Mouse (Mus musculus): Measurements from ENCODE around the gene Decr2. TPM values are rescaled to one million over a fixed set of nuclear protein-coding genes. Genes with fewer than 3 reads are reported as not detected.

Decr2 gene
- polyA plus RNA-seq, 1 experiment from 2014 or later, result 46.9 TPM

Other genes starting within 250 kb of the Decr2 start
- gene Gm20683, start 248.6 kb downstream of the Decr2 start, polyA plus RNA-seq (2015; fragmentation: Nextera tagmentation; extraction: Ambion mirVana), result 4.0 and 4.3 TPM in 2 replicates
- gene Rhot2, start 245.5 kb downstream of the Decr2 start, polyA plus RNA-seq (2015; fragmentation: Nextera tagmentation; extraction: Ambion mirVana), result 29.3 and 32.5 TPM in 2 replicates
- 33.1 and 33.5 TPM in 2 replicates for gene Wdr90, start 228.8 kb downstream of the Decr2 start, polyA plus RNA-seq (2015; fragmentation: Nextera tagmentation; extraction: Ambion mirVana)
- gene Mcrip2, start 221.6 kb downstream of the Decr2 start, polyA plus RNA-seq (2015; fragmentation: Nextera tagmentation; extraction: Ambion mirVana), result 72.9 and 79.2 TPM in 2 replicates
- gene Mettl26, start 215.3 kb downstream of the Decr2 start, polyA plus RNA-seq (2015; fragmentation: Nextera tagmentation; extraction: Ambion mirVana), result 100 and 102 TPM in 2 replicates
- gene Wfikkn1, start 209.5 kb downstream of the Decr2 start, polyA plus RNA-seq (2015; fragmentation: Nextera tagmentation; extraction: Ambion mirVana), result 0.71 and 1.0 TPM in 2 replicates
- gene Rab40c, start 170.6 kb downstream of the Decr2 start, polyA plus RNA-seq (2015; fragmentation: Nextera tagmentation; extraction: Ambion mirVana), result 33.5 and 33.7 TPM in 2 replicates
- gene Pigq, start 145.4 kb downstream of the Decr2 start, polyA plus RNA-seq (2015; fragmentation: Nextera tagmentation; extraction: Ambion mirVana), result 85.8 and 95.9 TPM in 2 replicates
- gene Nhlrc4, start 145.4 kb downstream of the Decr2 start, polyA plus RNA-seq (2015; fragmentation: Nextera tagmentation; extraction: Ambion mirVana), result 1.8 and 3.7 TPM in 2 replicates
- gene A930017K11Rik, start 137.8 kb downstream of the Decr2 start, polyA plus RNA-seq (2015; fragmentation: Nextera tagmentation; extraction: Ambion mirVana), result 8.1 and 9.5 TPM in 2 replicates
- gene Capn15, start 104.5 kb downstream of the Decr2 start, polyA plus RNA-seq (2015; fragmentation: Nextera tagmentation; extraction: Ambion mirVana), result 26.0 and 30.7 TPM in 2 replicates
- gene Rab11fip3, start 20.8 kb downstream of the Decr2 start, polyA plus RNA-seq (2015; fragmentation: Nextera tagmentation; extraction: Ambion mirVana), result 30.7 and 41.0 TPM in 2 replicates
- gene Nme4, start 5.3 kb upstream of the Decr2 start, polyA plus RNA-seq (2015; fragmentation: Nextera tagmentation; extraction: Ambion mirVana), result 103 and 112 TPM in 2 replicates
- 6.5 and 7.1 TPM in 2 replicates for gene Tmem8, start 23.0 kb upstream of the Decr2 start, polyA plus RNA-seq (2015; fragmentation: Nextera tagmentation; extraction: Ambion mirVana)
- gene Mrpl28, start 33.2 kb upstream of the Decr2 start, polyA plus RNA-seq (2015; fragmentation: Nextera tagmentation; extraction: Ambion mirVana), result 216 and 238 TPM in 2 replicates
- gene Axin1, start 48.4 kb upstream of the Decr2 start, polyA plus RNA-seq (2015; fragmentation: Nextera tagmentation; extraction: Ambion mirVana), result 8.3 and 11.7 TPM in 2 replicates
- 0.52 and 0.89 TPM in 2 replicates for gene Pdia2, start 108.8 kb upstream of the Decr2 start, polyA plus RNA-seq (2015; fragmentation: Nextera tagmentation; extraction: Ambion mirVana)
- gene Rgs11, start 112.6 kb upstream of the Decr2 start, polyA plus RNA-seq (2015; fragmentation: Nextera tagmentation; extraction: Ambion mirVana), result 17.7 and 19.4 TPM in 2 replicates
- 6.4 TPM in 2 replicates for gene Arhgdig, start 117.4 kb upstream of the Decr2 start, polyA plus RNA-seq (2015; fragmentation: Nextera tagmentation; extraction: Ambion mirVana)
- 73.6 and 74.3 TPM in 2 replicates for gene Fam234a, start 153.9 kb upstream of the Decr2 start, polyA plus RNA-seq (2015; fragmentation: Nextera tagmentation; extraction: Ambion mirVana)
- 97.7 and 108 TPM in 2 replicates for gene Luc7l, start 162.6 kb upstream of the Decr2 start, polyA plus RNA-seq (2015; fragmentation: Nextera tagmentation; extraction: Ambion mirVana)

Data from kidney, embryonic 16.5 days (tissue).